Mouse (Mus musculus) heart, postnatal 25 days (tissue): ENCODE measurements around the gene Gab3. TPM values are rescaled to one million over a fixed set of nuclear protein-coding genes. Genes with fewer than 3 reads are reported as not detected.

Experiments
- DNase-seq: peaks from one replicate; pipeline ENCODE4 v3.0.0; 2022; ENCODE audit warnings: low spot score
- intact Hi-C: fragments of 180-260 bp; cut with DNase I; formaldehyde crosslinking; loops from one replicate; pipeline ENCODE4 v1.15.1; 2025
- total RNA-seq, 2 experiments: library from RNA; stranded (reverse); gene quantifications; 2 replicates each; pipeline ENCODE4 v1.2.3; 2021

Gab3 gene
- 1 to 10 TPM; 1.2 to 1.5 TPM for total RNA-seq

DNA sequence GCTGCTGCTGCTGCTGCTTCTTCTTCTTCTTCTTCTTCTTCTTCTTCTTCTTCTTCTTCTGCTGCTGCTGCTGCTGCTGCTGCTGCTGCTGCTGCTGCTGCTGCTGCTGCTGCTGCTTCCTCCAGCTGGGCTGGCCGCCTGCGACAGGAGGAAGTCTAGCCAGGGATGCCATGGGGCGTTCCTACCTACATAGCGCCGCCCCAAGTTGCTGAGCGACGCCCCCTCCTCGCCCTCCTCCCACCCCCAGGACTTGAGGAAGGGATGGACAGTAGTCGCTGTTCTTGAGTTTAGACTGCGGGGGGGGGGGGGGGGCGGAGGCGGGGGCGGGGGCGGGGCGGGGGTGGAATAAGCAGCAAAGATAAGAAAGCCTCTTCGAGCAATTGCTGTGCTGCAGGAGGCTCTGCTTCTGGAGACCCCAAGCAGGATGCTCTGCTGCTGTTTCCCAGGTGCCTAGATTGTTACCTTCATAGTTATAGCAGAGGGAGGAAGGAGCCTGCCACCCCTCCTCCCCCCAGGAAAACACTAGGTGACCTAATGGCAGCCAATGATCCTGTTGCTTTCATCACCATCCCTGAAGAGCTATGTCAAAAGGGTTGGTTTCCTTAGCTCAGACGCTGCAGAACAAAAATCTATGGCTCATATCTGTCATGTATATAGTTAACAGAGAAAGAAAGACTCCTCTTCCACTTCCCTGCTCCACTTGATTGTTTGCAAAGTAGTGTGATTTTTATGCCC is at the start of gene Gab3:
Gene Gab3 (minus strand): TSS at position 685 of the 735 bp plus-strand sequence.
- intact Hi-C loops: loop anchor here (5.0 kb wide), 1 partner anchor 38 kb away; no protein-coding TSS in a partner anchor

GRCm38 (mm10) chrX:75130467-75131160 is 45.4 kb upstream of the Gab3 start, which contains the start of gene Mpp1:
Gene Mpp1 (minus strand): TSS chrX:75131016.
- peak; percentile 69 for DNase-seq
- intact Hi-C loops: loop anchor here (5.0 kb wide), 1 partner anchor 33 kb away; the partner anchor contains the start of gene Dkc1

More for the DNA sequence above, at the start of gene Gab3:
- DNase-seq: peak; percentile 51

DNA sequence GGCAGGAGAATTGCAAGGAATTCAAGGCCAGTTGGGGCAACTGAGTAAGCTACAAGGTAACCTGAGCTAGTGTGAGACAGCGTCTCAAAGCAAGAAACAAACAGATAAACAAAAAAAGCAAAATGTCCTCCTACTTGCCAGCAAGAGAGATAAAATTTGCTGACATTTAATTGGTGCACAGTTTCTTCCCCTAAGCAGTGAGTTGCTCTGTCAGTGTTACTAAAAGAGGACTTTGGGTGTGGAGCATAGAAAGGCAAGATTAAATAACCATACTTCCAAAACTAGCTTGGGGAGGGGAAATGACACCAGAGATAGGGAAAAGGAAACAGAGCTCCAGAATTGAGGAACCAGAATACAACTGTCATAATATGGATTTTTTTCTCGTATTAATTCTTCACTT is 44.2 kb upstream of the Gab3 start:
- intact Hi-C loops: no loop called here
- no peak for DNase-seq

GRCm38 (mm10) chrX:75128333-75128980 is 43.2 kb upstream of the Gab3 start:
- intact Hi-C loops: no loop called here
- no peak for DNase-seq

DNA sequence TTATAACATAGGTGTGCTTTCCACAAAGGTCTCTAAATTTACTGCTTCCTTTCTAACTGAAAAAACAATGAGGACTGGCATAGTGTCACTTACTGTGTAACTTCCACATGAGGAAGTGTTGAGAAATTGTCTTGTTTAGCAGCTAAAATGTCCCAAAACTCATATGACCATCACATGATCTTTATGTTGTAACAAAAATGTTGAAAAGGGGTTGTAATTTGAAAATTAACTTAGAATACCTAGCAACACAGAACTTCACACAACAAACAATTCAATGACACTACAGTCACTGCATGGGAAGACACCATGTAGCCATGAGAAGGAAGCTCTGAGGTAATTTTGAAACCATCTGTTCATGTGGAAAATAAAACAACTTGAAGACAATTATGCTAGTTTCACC is 41.6 kb upstream of the Gab3 start:
- intact Hi-C loops: no loop called here
- no peak for DNase-seq

DNA sequence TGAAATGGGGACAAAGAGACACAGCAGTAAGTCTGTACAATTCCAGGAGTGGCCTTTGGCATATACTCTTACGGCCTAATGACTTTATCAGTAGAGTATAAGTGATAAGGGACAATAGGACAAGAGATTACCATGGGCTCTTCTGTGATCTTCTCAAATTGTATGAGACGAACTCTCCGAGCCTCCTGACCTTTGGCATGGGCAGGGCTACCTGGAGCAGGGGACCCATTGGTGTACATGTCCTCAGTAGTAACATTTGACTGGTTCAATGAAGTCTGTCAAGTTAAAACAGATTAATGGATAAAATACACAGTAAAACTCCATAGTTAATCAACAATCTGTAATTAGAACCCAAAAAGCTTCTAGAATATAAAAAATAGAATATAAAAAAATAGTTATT is 40.3 kb upstream of the Gab3 start:
- DNase-seq: no peak
- intact Hi-C loops: no loop called here

- intact Hi-C loops: no loop called here
- no peak for DNase-seq
Measured at GRCm38 (mm10) chrX:75115550-75115949, 30.3 kb upstream of the Gab3 start.

DNA sequence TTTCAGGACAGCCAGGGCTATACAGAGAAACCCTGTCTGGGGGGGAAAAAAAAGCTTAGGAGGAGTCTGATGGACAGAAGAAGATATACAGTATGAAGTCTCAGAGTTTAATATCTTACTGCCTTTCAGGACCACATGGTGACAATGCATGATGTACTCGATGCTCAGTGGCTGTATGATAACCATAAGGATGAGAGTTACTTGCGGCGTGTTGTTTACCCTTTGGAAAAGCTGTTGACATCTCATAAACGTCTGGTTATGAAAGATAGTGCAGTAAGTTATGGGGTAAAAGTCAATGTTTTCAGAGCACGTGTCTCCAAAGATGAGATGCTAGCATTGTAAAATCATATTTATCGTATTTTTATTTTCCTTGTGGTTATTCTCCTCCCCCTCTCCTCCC is 17.0 kb upstream of the Gab3 start:
- no peak for DNase-seq
- intact Hi-C loops: no loop called here

DNA sequence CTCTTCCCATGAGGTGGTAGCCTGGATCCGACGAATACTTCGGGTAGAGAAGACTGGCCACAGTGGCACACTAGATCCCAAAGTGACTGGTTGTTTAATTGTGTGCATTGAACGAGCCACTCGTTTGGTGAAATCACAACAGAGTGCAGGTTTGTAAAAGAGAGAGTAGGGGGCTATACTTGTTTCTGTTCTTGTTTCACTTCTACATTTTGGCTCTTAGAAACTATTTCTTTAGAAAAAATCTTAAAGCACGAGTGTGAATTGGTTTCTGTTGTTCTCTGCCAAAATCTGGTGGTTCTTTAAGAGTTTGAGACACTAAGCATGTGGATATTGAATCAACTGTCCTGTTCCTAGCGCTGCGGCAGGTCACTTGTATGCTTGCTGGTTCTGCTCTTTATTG is 13.5 kb upstream of the Gab3 start:
- intact Hi-C loops: loop anchor here (5.0 kb wide), 1 partner anchor 34 kb away; the partner anchor contains the start of gene Mpp1
- DNase-seq: no peak

- intact Hi-C loops: loop anchor here (5.0 kb wide), 1 partner anchor 36 kb away; the partner anchor contains the start of gene Mpp1
- no peak for DNase-seq
Measured at GRCm38 (mm10) chrX:75096163-75096770, 11.0 kb upstream of the Gab3 start.

GRCm38 (mm10) chrX:75095369-75096162 is 10.3 kb upstream of the Gab3 start, which contains the start of gene Dkc1:
Gene Dkc1 (plus strand): TSS chrX:75095854.
- intact Hi-C loops: loop anchor here (5.0 kb wide), 1 partner anchor 37 kb away; the partner anchor contains the start of gene Mpp1
- DNase-seq: peak; percentile 88

DNA sequence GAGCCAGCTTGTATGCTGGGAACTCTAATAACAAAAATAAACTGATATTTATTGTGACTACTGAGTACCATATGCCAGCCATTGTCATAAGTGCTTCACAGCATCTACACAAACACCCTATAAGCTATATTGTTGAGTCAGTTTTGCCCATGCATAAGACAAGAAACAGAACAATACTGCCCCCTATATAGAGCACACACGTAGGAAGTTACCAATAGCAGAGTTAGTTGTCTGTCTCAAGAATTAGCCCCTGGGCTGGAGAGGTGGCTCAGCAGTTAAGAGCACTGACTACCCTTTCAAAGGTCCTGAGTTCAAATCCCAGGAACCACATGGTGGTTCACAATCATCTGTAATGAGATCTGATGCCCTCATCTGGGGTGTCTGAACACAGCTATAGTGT is 396 bp upstream of the Gab3 start:
- no peak for DNase-seq
- intact Hi-C loops: no loop called here

DNA sequence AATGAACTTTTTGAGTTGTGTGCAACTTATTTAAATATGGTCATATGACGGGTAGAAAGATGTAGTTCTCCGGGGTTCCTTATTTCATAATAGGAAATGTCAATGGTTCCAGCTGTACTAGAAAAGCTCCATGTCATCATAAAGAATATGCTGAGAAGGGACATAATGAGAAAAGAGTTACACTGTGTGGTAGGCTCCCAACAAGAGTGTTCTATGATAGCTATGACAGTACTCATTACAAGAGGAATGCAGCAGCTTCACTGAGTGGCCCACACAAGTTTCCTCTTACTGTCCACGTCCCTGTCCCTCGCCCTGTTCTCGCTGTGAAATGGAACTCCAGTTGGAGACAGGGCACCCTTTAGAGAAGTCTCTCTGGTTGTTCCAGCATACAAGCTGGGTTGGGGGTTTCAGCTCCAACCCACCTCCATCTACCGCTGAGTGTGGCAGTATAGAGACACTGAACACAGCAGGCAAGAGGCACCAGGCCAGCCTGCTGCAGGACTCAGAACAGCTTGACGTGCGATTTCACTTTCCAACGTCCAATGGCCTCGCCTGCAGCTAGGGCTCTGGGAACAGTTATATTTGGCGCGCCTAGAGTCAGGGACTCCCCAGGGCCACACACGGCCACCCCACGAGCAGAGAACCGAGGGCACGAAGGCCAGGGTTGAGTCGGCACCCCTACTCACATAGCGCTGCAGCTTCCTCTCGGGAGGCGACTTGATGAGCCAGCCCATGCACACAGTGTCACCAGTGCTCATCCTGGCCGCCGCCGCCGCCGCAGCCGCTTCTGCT is 1.1 kb downstream of the Gab3 start:
- no peak for DNase-seq
- intact Hi-C loops: loop anchor here (5.0 kb wide), 1 partner anchor 37 kb away; no protein-coding TSS in a partner anchor

- intact Hi-C loops: loop anchor here (5.0 kb wide), 1 partner anchor 35 kb away; no protein-coding TSS in a partner anchor
Measured at GRCm38 (mm10) chrX:75082351-75082750, 2.9 kb downstream of the Gab3 start.

GRCm38 (mm10) chrX:75056120-75056775 is 29.0 kb downstream of the Gab3 start:
- no peak for DNase-seq
- intact Hi-C loops: no loop called here

More at GRCm38 (mm10) chrX:75082351-75082750, 2.9 kb downstream of the Gab3 start:
- DNase-seq: no peak

DNA sequence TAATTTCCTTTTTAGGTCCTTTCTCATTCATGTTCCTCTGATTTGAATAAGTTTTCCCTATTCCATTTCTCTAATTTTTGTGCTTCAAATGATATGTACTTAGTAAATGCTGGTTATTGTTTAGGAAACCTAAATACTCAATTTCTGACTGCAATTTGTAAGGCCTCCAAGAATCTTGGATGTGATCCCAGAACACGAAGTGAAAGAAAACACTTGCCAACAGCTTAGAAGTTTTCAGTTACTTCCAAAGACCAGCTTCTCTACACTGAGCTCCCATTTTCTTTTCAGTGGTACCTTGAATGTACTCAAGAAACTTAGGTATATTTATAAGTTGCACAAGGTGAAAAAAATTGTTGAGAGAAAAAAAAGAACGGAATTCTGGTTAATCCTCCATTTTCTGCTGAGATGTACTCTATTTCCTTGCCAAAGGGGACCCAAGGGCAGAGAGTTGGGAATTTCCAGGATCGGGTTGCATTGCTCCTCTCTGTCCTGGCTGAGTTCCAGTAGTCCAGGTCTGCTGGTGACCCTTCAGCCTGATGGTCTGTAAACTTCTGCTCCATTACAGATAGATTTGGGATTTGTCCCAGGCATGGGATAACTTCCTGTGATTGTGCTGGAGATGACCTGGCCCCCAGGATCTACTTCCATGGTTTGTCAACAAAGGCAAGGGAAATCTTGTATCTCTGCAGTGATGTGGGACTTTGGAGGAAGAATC is 38.2 kb downstream of the Gab3 start:
- DNase-seq: peak; percentile 7
- intact Hi-C loops: loop anchor here (5.0 kb wide), 1 partner anchor 35 kb away; no protein-coding TSS in a partner anchor

- no peak for DNase-seq
- intact Hi-C loops: loop anchor here (5.0 kb wide), 1 partner anchor 36 kb away; no protein-coding TSS in a partner anchor
Measured at GRCm38 (mm10) chrX:75045931-75046330, 39.3 kb downstream of the Gab3 start.
